Mouse (Mus musculus): Measurements from ENCODE around the gene Ubr4.

DNA sequence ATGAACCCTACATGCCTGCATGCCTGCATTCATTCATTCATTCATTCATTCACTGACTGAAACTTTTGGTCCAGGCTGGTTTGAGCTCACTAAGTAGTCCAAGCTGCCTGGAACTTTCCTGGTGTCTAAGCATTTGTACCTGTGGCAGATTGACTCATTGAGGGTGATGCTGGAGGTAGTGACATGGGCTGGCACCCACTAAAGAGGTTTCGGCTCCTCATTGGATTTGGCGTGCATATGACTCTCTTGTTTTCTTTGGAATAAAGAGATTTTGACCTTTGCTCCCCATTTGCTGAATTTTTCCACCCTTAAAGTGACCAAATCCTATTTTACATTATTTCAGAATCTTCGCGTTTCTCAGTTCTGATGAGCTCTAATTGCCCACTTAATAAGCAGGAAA lies 37.1 kb downstream of the Ubr4 start:
- TF ChIP-seq CTCF (IDR thresholded peaks at IDR 0.05): no peak
- no peak for TF ChIP-seq POLR2A (IDR thresholded peaks at IDR 0.05; ENCODE audit: insufficient read depth, low read depth, low read length)
- TF ChIP-seq EP300 (IDR thresholded peaks at IDR 0.05; ENCODE audit: insufficient read depth, low read depth, low read length): no peak
